Mouse (Mus musculus): ENCODE measurements around the gene Shbg. TPM values are rescaled to one million over a fixed set of nuclear protein-coding genes. Genes with fewer than 3 reads are reported as not detected.
"Not testable (repeated sequence)": the region's sequence is repeated elsewhere in the genome, so short reads cannot be mapped to it uniquely, and the experiment has no call there.

Gene Shbg
- polyA plus RNA-seq, 1 experiment, result not detected

GRCm38 (mm10) chr11:69654760-69655159 is 37.1 kb upstream of the Shbg start:
- H3K4me1 ChIP-seq (ENCODE audit: control insufficient read depth, insufficient read depth, insufficient read length, low read length), result no peaks in the 10 kb centered on the region; the same call in 1 of the 2 replicates
- no peak overlapping the region for H3K27ac ChIP-seq (replicated peaks; ENCODE audit: low read depth, low read length)
- H3K4me3 ChIP-seq (ENCODE audit: insufficient read depth, low read depth, low read length), result no peak overlapping the region

GRCm38 (mm10) chr11:69653399-69653798 is 35.7 kb upstream of the Shbg start:
- Histone ChIP-seq H3K4me1 (ENCODE audit: control insufficient read depth, insufficient read depth, insufficient read length, low read length) (no peaks in the 10 kb centered on the region; the same call in 1 of the 2 replicates), H3K4me3 (ENCODE audit: insufficient read depth, low read depth, low read length) (no peak overlapping the region), H3K27ac (replicated peaks; ENCODE audit: low read depth, low read length) (no peak overlapping the region)

- H3K27ac ChIP-seq (replicated peaks; ENCODE audit: low read depth, low read length), result no peak overlapping the region
- H3K4me1 ChIP-seq (ENCODE audit: control insufficient read depth, insufficient read depth, insufficient read length, low read length), result no peaks in the 10 kb centered on the region
- no peak overlapping the region for H3K4me3 ChIP-seq (ENCODE audit: insufficient read depth, low read depth, low read length)
These were observed 28.2 kb upstream of the Shbg start for GRCm38 (mm10) chr11:69645860-69646259.

- no peak overlapping the region for H3K4me3 ChIP-seq (ENCODE audit: insufficient read depth, low read depth, low read length)
- no peak overlapping the region for H3K27ac ChIP-seq (replicated peaks; ENCODE audit: low read depth, low read length)
- H3K4me1 ChIP-seq (ENCODE audit: control insufficient read depth, insufficient read depth, insufficient read length, low read length), result 0 out of 2 replicates have a peak, but pooled peaks cover 2% of the 10 kb centered on the region
These were observed 17.8 kb upstream of the Shbg start for GRCm38 (mm10) chr11:69635471-69635870.

GRCm38 (mm10) chr11:69633128-69633866 is 15.6 kb upstream of the Shbg start:
- Histone ChIP-seq H3K4me3 (ENCODE audit: insufficient read depth, low read depth, low read length) (peak overlapping the region; percentile 97), H3K4me1 (ENCODE audit: control insufficient read depth, insufficient read depth, insufficient read length, low read length) (0 out of 2 replicates have a peak, but pooled peaks cover 2% of the 10 kb centered on the region)

GRCm38 (mm10) chr11:69632284-69633089 is 14.8 kb upstream of the Shbg start, which contains the start of gene Fxr2:
Gene Fxr2 (plus strand): TSS chr11:69632990.
- Histone ChIP-seq H3K4me1 (ENCODE audit: control insufficient read depth, insufficient read depth, insufficient read length, low read length) (0 out of 2 replicates have a peak, but pooled peaks cover 2% of the 10 kb centered on the region), H3K27ac (replicated peaks; ENCODE audit: low read depth, low read length) (peak within 1 kb of the TSS; percentile 55), H3K4me3 (ENCODE audit: insufficient read depth, low read depth, low read length) (peak within 1 kb of the TSS; percentile 97)

More at GRCm38 (mm10) chr11:69633128-69633866, 15.6 kb upstream of the Shbg start:
- H3K27ac ChIP-seq (replicated peaks; ENCODE audit: low read depth, low read length), result peak overlapping the region; percentile 55

- Histone ChIP-seq H3K4me1 (ENCODE audit: control insufficient read depth, insufficient read depth, insufficient read length, low read length) (no peaks in the 10 kb centered on the region), H3K4me3 (ENCODE audit: insufficient read depth, low read depth, low read length) (no peak overlapping the region), H3K27ac (replicated peaks; ENCODE audit: low read depth, low read length) (no peak overlapping the region)
These were observed 12.1 kb upstream of the Shbg start for GRCm38 (mm10) chr11:69629802-69630201.

- Histone ChIP-seq H3K4me1 (ENCODE audit: control insufficient read depth, insufficient read depth, insufficient read length, low read length) (no peaks in the 10 kb centered on the region), H3K4me3 (ENCODE audit: insufficient read depth, low read depth, low read length) (no peak overlapping the region), H3K27ac (replicated peaks; ENCODE audit: low read depth, low read length) (no peak overlapping the region)
These were observed 10.6 kb upstream of the Shbg start for GRCm38 (mm10) chr11:69628286-69628685.

- not testable (repeated sequence) for H3K4me3 ChIP-seq (ENCODE audit: insufficient read depth, low read depth, low read length); H3K27ac ChIP-seq (replicated peaks; ENCODE audit: low read depth, low read length); H3K4me1 ChIP-seq (ENCODE audit: control insufficient read depth, insufficient read depth, insufficient read length, low read length)
These were observed 6.6 kb upstream of the Shbg start for GRCm38 (mm10) chr11:69624339-69624738.

GRCm38 (mm10) chr11:69623006-69623405 is 5.3 kb upstream of the Shbg start:
- H3K27ac ChIP-seq (replicated peaks; ENCODE audit: low read depth, low read length), result no peak overlapping the region
- no peak overlapping the region for H3K4me3 ChIP-seq (ENCODE audit: insufficient read depth, low read depth, low read length)

GRCm38 (mm10) chr11:69622406-69622805 is 4.7 kb upstream of the Shbg start:
- no peak overlapping the region for H3K27ac ChIP-seq (replicated peaks; ENCODE audit: low read depth, low read length)
- peak overlapping the region; percentile 79 for H3K4me3 ChIP-seq (ENCODE audit: insufficient read depth, low read depth, low read length)
- no peaks in the 10 kb centered on the region for H3K4me1 ChIP-seq (ENCODE audit: control insufficient read depth, insufficient read depth, insufficient read length, low read length)

More at GRCm38 (mm10) chr11:69623006-69623405, 5.3 kb upstream of the Shbg start:
- H3K4me1 ChIP-seq (ENCODE audit: control insufficient read depth, insufficient read depth, insufficient read length, low read length), result no peaks in the 10 kb centered on the region

- Histone ChIP-seq H3K27ac (replicated peaks; ENCODE audit: low read depth, low read length) (no peak within 1 kb of the TSS), H3K4me3 (ENCODE audit: insufficient read depth, low read depth, low read length) (peak within 1 kb of the TSS; percentile 79)
These were observed 4.0 kb upstream of the Shbg start, which contains the start of gene Sat2 for GRCm38 (mm10) chr11:69621571-69622268. Gene Sat2 (plus strand): TSS chr11:69622024.

GRCm38 (mm10) chr11:69620394-69621081 is 2.8 kb upstream of the Shbg start:
- H3K4me1 ChIP-seq (ENCODE audit: control insufficient read depth, insufficient read depth, insufficient read length, low read length), result no peaks in the 10 kb centered on the region

More at GRCm38 (mm10) chr11:69621571-69622268, 4.0 kb upstream of the Shbg start, which contains the start of gene Sat2:
- H3K4me1 ChIP-seq (ENCODE audit: control insufficient read depth, insufficient read depth, insufficient read length, low read length), result no peaks in the 10 kb centered on the region

GRCm38 (mm10) chr11:69616781-69617180 is 924 bp downstream of the Shbg start:
- H3K4me3 ChIP-seq (ENCODE audit: insufficient read depth, low read depth, low read length), result no peak overlapping the region
- no peak overlapping the region for H3K27ac ChIP-seq (replicated peaks; ENCODE audit: low read depth, low read length)
- H3K4me1 ChIP-seq (ENCODE audit: control insufficient read depth, insufficient read depth, insufficient read length, low read length), result no peaks in the 10 kb centered on the region

More at GRCm38 (mm10) chr11:69620394-69621081, 2.8 kb upstream of the Shbg start:
- Histone ChIP-seq H3K4me3 (ENCODE audit: insufficient read depth, low read depth, low read length) (no peak overlapping the region), H3K27ac (replicated peaks; ENCODE audit: low read depth, low read length) (no peak overlapping the region)
